Mouse (Mus musculus) liver, embryonic 15.5 days (tissue): ENCODE data around the gene Srprb. TPM values are rescaled to one million over a fixed set of nuclear protein-coding genes. Genes with fewer than 3 reads are reported as not detected.

Experiments
- ATAC-seq: fragments of 200-750 bp; cut with Nextera tagmentation; 2 replicates; pipeline ENCODE4 v1.8.0; 2017; ENCODE audit warnings: moderate number of reproducible peaks, mild to moderate bottlenecking, moderate library complexity; ENCODE audit not compliant: insufficient read depth
- H3K27ac ChIP-seq: fragments of 300-500 bp; sonication (generic); replicated peaks from 2 replicates; pipeline ENCODE4 v1.5.1; 2015; ENCODE audit warnings: mild to moderate bottlenecking, inconsistent platforms
- H3K27me3 ChIP-seq: fragments of 300-500 bp; sonication (generic); 2 replicates; pipeline ENCODE4 v1.6.1; 2015; ENCODE audit warnings: mild to moderate bottlenecking, inconsistent platforms
- H3K36me3 ChIP-seq: fragments of 300-500 bp; sonication (generic); replicated peaks from 2 replicates; pipeline ENCODE4 v1.6.1; 2015; ENCODE audit warnings: moderate library complexity, mild to moderate bottlenecking, inconsistent platforms
- H3K4me1 ChIP-seq: fragments of 300-500 bp; sonication (generic); replicated peaks from 2 replicates; pipeline ENCODE4 v1.6.1; 2015; ENCODE audit warnings: inconsistent platforms
- H3K4me2 ChIP-seq: fragments of 300-500 bp; sonication (generic); 2 replicates; pipeline ENCODE4 v1.6.1; 2015; ENCODE audit warnings: moderate library complexity, mild to moderate bottlenecking, inconsistent platforms
- H3K4me3 ChIP-seq: fragments of 300-500 bp; sonication (generic); replicated peaks from 2 replicates; pipeline ENCODE4 v1.5.1; 2015; ENCODE audit warnings: mild to moderate bottlenecking, inconsistent platforms
- H3K9ac ChIP-seq: fragments of 300-500 bp; sonication (generic); 2 replicates; pipeline ENCODE4 v1.6.1; 2015; ENCODE audit warnings: moderate library complexity, mild to moderate bottlenecking, inconsistent platforms
- H3K9me3 ChIP-seq: fragments of 300-500 bp; sonication (generic); replicated peaks from 2 replicates; pipeline ENCODE4 v1.6.1; 2016; ENCODE audit warnings: inconsistent platforms
- WGBS: fragments of 180-500 bp; shearing (Covaris S2); methylation state at CpG from one replicate; pipeline ENCODE4 v1.1.7; 2015; ENCODE audit warnings: mixed read lengths; ENCODE audit not compliant: insufficient replicate concordance; 5-methylcytosine and 5-hydroxymethylcytosine counted together
- polyA plus RNA-seq: library from polyadenylated mRNA; unstranded; fragments of >200 nt; fragmentation: Nextera tagmentation; extraction: Ambion mirVana; gene quantifications from 2 replicates; pipeline ENCODE4 v1.2.1, GENCODE M21; 2015

Gene Srprb
- polyA plus RNA-seq, 1 experiment from 2014 or later: 18.9 TPM

GRCm38 (mm10) chr9:103212654-103213420, 10.9 kb upstream of the Srprb start:
- 72% methylated on average over 28 of the region's 28 CpGs for WGBS
- 0 out of 2 replicates have a peak, but pooled peaks cover 11% of the 10 kb centered on the region for H3K36me3 ChIP-seq
- ATAC-seq: no peak

GRCm38 (mm10) chr9:103208802-103209423, 7.0 kb upstream of the Srprb start:
- Histone ChIP-seq H3K4me3 (no peak overlapping the region), H3K9me3 (no peaks in the 10 kb centered on the region), H3K36me3 (no peaks in the 10 kb centered on the region), H3K27me3 (no peaks in the 10 kb centered on the region), H3K4me2 (no peak overlapping the region), H3K9ac (no peak overlapping the region), H3K4me1 (peaks cover 15% of the 10 kb centered on the region), H3K27ac (no peak overlapping the region)
- whole genome bisulfite sequencing: 54% methylated on average over 6 of the region's 6 CpGs
- no peak for ATAC-seq

More at GRCm38 (mm10) chr9:103212654-103213420, 10.9 kb upstream of the Srprb start:
- H3K27ac ChIP-seq: no peak overlapping the region
- H3K4me3 ChIP-seq: no peak overlapping the region
- H3K9me3 ChIP-seq: no peaks in the 10 kb centered on the region
- no peaks in the 10 kb centered on the region for H3K27me3 ChIP-seq
- H3K4me1 ChIP-seq: peaks cover 3% of the 10 kb centered on the region; the same call in 1 of the 2 replicates
- H3K4me2 ChIP-seq: 0 out of 2 replicates have a peak overlapping the region, but pooled peaks have one; percentile 0
- no peak overlapping the region for H3K9ac ChIP-seq

GRCm38 (mm10) chr9:103207846-103208245, 5.9 kb upstream of the Srprb start:
- ATAC-seq: peak; percentile 56
- Histone ChIP-seq H3K9ac (no peak overlapping the region), H3K4me3 (no peak overlapping the region; the same call in 1 of the 2 replicates), H3K9me3 (no peaks in the 10 kb centered on the region), H3K4me2 (peak overlapping the region; percentile 54), H3K27me3 (no peaks in the 10 kb centered on the region), H3K36me3 (no peaks in the 10 kb centered on the region), H3K4me1 (peaks cover 15% of the 10 kb centered on the region), H3K27ac (no peak overlapping the region)
- WGBS: 8% methylated on average over 16 of the region's 16 CpGs

- Histone ChIP-seq H3K4me3 (no peak overlapping the region), H3K4me2 (no peak overlapping the region; the same call in 1 of the 2 replicates), H3K9ac (no peak overlapping the region), H3K4me1 (peaks cover 21% of the 10 kb centered on the region), H3K27ac (peak overlapping the region; percentile 38), H3K36me3 (no peaks in the 10 kb centered on the region), H3K9me3 (no peaks in the 10 kb centered on the region), H3K27me3 (no peaks in the 10 kb centered on the region)
- 67% methylated on average over 5 of the region's 5 CpGs for WGBS
- no peak for ATAC-seq
Measured at GRCm38 (mm10) chr9:103205786-103206185, 3.8 kb upstream of the Srprb start.

- H3K4me2 ChIP-seq: no peak overlapping the region
- ATAC-seq: no peak
- no peaks in the 10 kb centered on the region for H3K27me3 ChIP-seq
- WGBS: 80% methylated on average over 4 of the region's 4 CpGs
- H3K4me3 ChIP-seq: no peak overlapping the region
- H3K9me3 ChIP-seq: no peaks in the 10 kb centered on the region
- no peak overlapping the region for H3K27ac ChIP-seq
- H3K9ac ChIP-seq: no peak overlapping the region
- no peaks in the 10 kb centered on the region for H3K4me1 ChIP-seq
- peaks cover 47% of the 10 kb centered on the region for H3K36me3 ChIP-seq
Measured at GRCm38 (mm10) chr9:103188416-103188815, 13.5 kb downstream of the Srprb start.

DNA sequence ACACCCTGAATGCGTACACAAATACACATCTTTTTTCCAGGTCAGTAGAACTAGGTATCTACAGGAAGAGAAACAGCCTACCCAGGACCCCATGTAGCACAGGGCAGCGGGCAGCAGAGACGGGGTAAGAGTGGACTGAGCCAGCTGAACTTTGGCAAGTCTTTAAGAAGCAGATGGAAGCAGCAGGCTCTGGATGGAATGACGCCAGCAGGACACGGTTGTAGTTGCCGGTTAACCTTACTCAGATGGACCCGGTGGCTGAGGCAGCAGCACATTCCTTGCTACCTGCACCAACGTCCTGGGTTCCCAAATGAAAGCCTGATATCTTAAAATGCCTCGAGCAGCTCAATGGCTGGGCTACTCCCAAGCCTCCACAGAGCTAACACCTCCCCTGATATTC, 15.2 kb downstream of the Srprb start:
- Histone ChIP-seq H3K27me3 (no peaks in the 10 kb centered on the region), H3K9me3 (no peaks in the 10 kb centered on the region), H3K4me2 (no peak overlapping the region), H3K27ac (no peak overlapping the region), H3K4me1 (no peaks in the 10 kb centered on the region), H3K4me3 (no peak overlapping the region), H3K36me3 (peaks cover 34% of the 10 kb centered on the region), H3K9ac (no peak overlapping the region)
- WGBS: 66% methylated on average over 9 of the region's 9 CpGs
- ATAC-seq: no peak

DNA sequence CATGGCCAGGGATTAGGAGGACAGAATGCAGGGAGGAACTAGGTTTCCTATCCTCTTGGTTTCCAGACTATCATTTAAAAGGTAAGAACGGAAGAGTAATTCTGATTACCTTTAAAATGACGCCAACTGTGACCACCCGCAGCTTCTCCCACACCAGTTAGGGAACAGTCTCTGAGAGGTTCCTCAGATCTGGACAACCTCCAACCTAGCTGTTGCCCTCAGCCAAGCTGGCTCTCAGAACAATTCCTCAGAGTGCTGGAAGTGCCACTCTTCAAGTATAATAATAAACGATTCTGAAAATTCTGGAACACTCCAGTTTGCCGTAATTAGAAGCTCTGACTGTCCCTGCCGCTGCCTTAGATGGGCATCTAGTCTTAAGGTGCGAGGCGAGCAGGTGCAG, 16.0 kb downstream of the Srprb start:
- no peak for ATAC-seq
- Histone ChIP-seq H3K4me3 (no peak overlapping the region), H3K9ac (no peak overlapping the region), H3K4me2 (no peak overlapping the region), H3K27ac (no peak overlapping the region), H3K27me3 (no peaks in the 10 kb centered on the region), H3K4me1 (peaks cover 3% of the 10 kb centered on the region), H3K9me3 (no peaks in the 10 kb centered on the region), H3K36me3 (peaks cover 28% of the 10 kb centered on the region)
- 71% methylated on average over 8 of the region's 8 CpGs for WGBS

DNA sequence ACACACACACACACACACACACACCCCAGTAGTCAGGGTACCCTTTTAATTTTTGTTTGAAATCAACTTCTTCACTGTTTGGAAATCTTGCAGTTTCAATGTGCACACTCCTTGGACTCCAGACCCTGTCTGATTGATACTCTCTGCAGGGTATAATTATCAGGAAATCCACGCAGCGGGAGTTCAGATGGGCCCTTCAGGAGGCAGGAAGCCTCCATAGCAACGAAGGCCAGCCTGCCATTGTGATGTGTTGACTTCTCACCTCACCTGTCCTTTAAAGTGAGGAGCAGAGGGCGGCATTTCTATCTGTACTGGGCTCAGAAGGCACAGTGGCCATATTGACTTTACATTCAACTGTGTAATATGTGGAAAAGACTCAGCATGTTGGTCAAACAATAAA, 17.1 kb downstream of the Srprb start:
- H3K4me1 ChIP-seq: peaks cover 13% of the 10 kb centered on the region
- no peak for ATAC-seq
- WGBS: 65% methylated on average over 4 of the region's 4 CpGs
- H3K4me3 ChIP-seq: no peak overlapping the region
- no peaks in the 10 kb centered on the region for H3K27me3 ChIP-seq
- no peak overlapping the region for H3K27ac ChIP-seq
- H3K9ac ChIP-seq: no peak overlapping the region
- H3K4me2 ChIP-seq: no peak overlapping the region
- H3K36me3 ChIP-seq: peaks cover 17% of the 10 kb centered on the region
- H3K9me3 ChIP-seq: no peaks in the 10 kb centered on the region

GRCm38 (mm10) chr9:103181886-103182285, 20.1 kb downstream of the Srprb start:
- Histone ChIP-seq H3K36me3 (no peaks in the 10 kb centered on the region), H3K9me3 (no peaks in the 10 kb centered on the region), H3K9ac (no peak overlapping the region), H3K27ac (no peak overlapping the region), H3K27me3 (no peaks in the 10 kb centered on the region), H3K4me1 (peaks cover 13% of the 10 kb centered on the region), H3K4me2 (no peak overlapping the region), H3K4me3 (no peak overlapping the region)
- ATAC-seq: no peak
- 77% methylated on average over 8 of the region's 8 CpGs for whole genome bisulfite sequencing

- peak; percentile 82 for ATAC-seq
- WGBS: 1% methylated on average over 20 of the region's 20 CpGs
- Histone ChIP-seq H3K4me1 (peaks cover 13% of the 10 kb centered on the region), H3K9me3 (no peaks in the 10 kb centered on the region), H3K36me3 (no peaks in the 10 kb centered on the region), H3K4me3 (peak overlapping the region; percentile 55), H3K27ac (no peak overlapping the region), H3K9ac (peak overlapping the region; percentile 49; the same call in 1 of the 2 replicates), H3K27me3 (no peaks in the 10 kb centered on the region), H3K4me2 (peak overlapping the region; percentile 78)
Measured at GRCm38 (mm10) chr9:103180807-103181565, 21.0 kb downstream of the Srprb start.

DNA sequence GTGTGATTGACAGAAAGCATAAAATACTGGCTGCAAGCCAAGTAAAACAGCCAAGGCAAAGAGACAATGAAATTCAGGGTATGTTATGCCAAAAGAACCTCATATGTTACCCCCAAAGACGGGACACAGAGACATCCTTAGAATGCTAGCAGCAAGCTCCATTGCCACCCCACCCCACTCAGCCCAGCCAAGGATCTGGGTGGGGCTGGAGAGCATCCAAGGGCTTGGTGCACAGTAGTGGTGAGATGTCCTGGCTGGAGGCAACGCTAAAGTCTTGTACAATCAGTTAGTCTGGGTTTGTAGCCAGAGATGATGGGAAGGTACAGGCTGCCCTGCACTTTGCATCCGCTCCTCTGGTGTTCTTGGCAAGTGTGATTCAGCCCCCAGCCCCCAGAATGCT, 21.6 kb downstream of the Srprb start:
- peaks cover 13% of the 10 kb centered on the region for H3K4me1 ChIP-seq
- H3K27me3 ChIP-seq: no peaks in the 10 kb centered on the region
- peak overlapping the region; percentile 55 for H3K4me3 ChIP-seq
- 55% methylated on average over 3 of the region's 3 CpGs for WGBS
- H3K27ac ChIP-seq: no peak overlapping the region
- no peak overlapping the region for H3K9ac ChIP-seq
- peak overlapping the region; percentile 78 for H3K4me2 ChIP-seq
- no peaks in the 10 kb centered on the region for H3K9me3 ChIP-seq
- no peaks in the 10 kb centered on the region for H3K36me3 ChIP-seq
- 0 out of 2 replicates have a peak, but pooled peaks have one; percentile 27 for ATAC-seq
